Mouse (Mus musculus) fibroblast of lung, adult 2 months (primary cell): ENCODE measurements around the gene D11Wsu47e.

ENCODE experiments used
- DNase-seq: peaks from one replicate; pipeline ENCODE4 v3.0.0-alpha.2; 2011; ENCODE audit warnings: low read depth

The D11Wsu47e gene

GRCm38 (mm10) chr11:113666648-113667047 is 17.6 kb upstream of the D11Wsu47e start:
- no peak for DNase-seq

GRCm38 (mm10) chr11:113667122-113667521 is 17.1 kb upstream of the D11Wsu47e start:
- no peak for DNase-seq

- no peak for DNase-seq
Measured at GRCm38 (mm10) chr11:113667704-113668103, 16.5 kb upstream of the D11Wsu47e start.

GRCm38 (mm10) chr11:113668857-113669256 is 15.4 kb upstream of the D11Wsu47e start:
- DNase-seq = no peak

GRCm38 (mm10) chr11:113669711-113670110 is 14.5 kb upstream of the D11Wsu47e start:
- no peak for DNase-seq

GRCm38 (mm10) chr11:113673614-113674013 is 10.6 kb upstream of the D11Wsu47e start:
- DNase-seq = no peak

- DNase-seq = no peak
Measured at GRCm38 (mm10) chr11:113674595-113674994, 9.6 kb upstream of the D11Wsu47e start.

- DNase-seq = no peak
Measured at GRCm38 (mm10) chr11:113676847-113677246, 7.4 kb upstream of the D11Wsu47e start.

- DNase-seq = no peak
Measured at GRCm38 (mm10) chr11:113677378-113677777, 6.8 kb upstream of the D11Wsu47e start.

GRCm38 (mm10) chr11:113678373-113678772 is 5.8 kb upstream of the D11Wsu47e start:
- DNase-seq = no peak

- no peak for DNase-seq
Measured at GRCm38 (mm10) chr11:113680954-113681353, 3.3 kb upstream of the D11Wsu47e start.

- no peak for DNase-seq
Measured at GRCm38 (mm10) chr11:113681979-113682378, 2.2 kb upstream of the D11Wsu47e start.

GRCm38 (mm10) chr11:113682897-113683626 is 1.1 kb upstream of the D11Wsu47e start:
- DNase-seq = no peak

GRCm38 (mm10) chr11:113683627-113683956 is 620 bp upstream of the D11Wsu47e start:
- no peak for DNase-seq

GRCm38 (mm10) chr11:113684707-113685426 is 655 bp downstream of the D11Wsu47e start:
- DNase-seq = no peak

- DNase-seq = no peak
Measured at GRCm38 (mm10) chr11:113687031-113687430, 2.8 kb downstream of the D11Wsu47e start.

GRCm38 (mm10) chr11:113690506-113690905 is 6.3 kb downstream of the D11Wsu47e start:
- DNase-seq = no peak

GRCm38 (mm10) chr11:113691318-113691717 is 7.1 kb downstream of the D11Wsu47e start:
- DNase-seq = no peak

- DNase-seq = no peak
Measured at GRCm38 (mm10) chr11:113691851-113692250, 7.6 kb downstream of the D11Wsu47e start.

GRCm38 (mm10) chr11:113697571-113697970 is 13.4 kb downstream of the D11Wsu47e start:
- DNase-seq = no peak

- DNase-seq = no peak
Measured at GRCm38 (mm10) chr11:113698013-113698545, 13.9 kb downstream of the D11Wsu47e start.

- DNase-seq = no peak
Measured at GRCm38 (mm10) chr11:113699643-113700042, 15.4 kb downstream of the D11Wsu47e start.

GRCm38 (mm10) chr11:113703758-113704157 is 19.5 kb downstream of the D11Wsu47e start:
- DNase-seq = no peak
